Mouse (Mus musculus) gastrocnemius, postnatal 10 days (tissue): ENCODE data around the gene Zfp473. TPM values are rescaled to one million over a fixed set of nuclear protein-coding genes. Genes with fewer than 3 reads are reported as not detected.
"Not testable (repeated sequence)": the region's sequence is repeated elsewhere in the genome, so short reads cannot be mapped to it uniquely, and the experiment has no call there.

Experiments
- DNase-seq: peaks from one replicate; pipeline ENCODE4 v3.0.0; 2021; ENCODE audit warnings: mixed read lengths
- long read RNA-seq, 2 experiments: library from polyadenylated mRNA; stranded (forward); transcript quantifications; one replicate each; pipeline ENCODE4 v2.0.0; 2021
- total RNA-seq, 2 experiments: library from RNA; stranded (reverse); gene quantifications; 2 replicates each; pipeline ENCODE4 v1.2.3; 2021

Gene Zfp473
- under 1 TPM in 1 of 2 experiments, not detected in 1; 0.29 TPM for total RNA-seq
- long read RNA-seq, experiment 1: 0 reads
- long read RNA-seq, experiment 2, partial matches to known transcripts: 0 of 1 reads
- long read RNA-seq, experiment 2, other reads (novel, unspliced or antisense): 0 of 1 reads

GRCm38 (mm10) chr7:44750950-44751349 is at the start of gene Zfp473:
TSS of gene Zfp473 (minus strand) at chr7:44751050.
- not testable (repeated sequence) for DNase-seq

- no peak for DNase-seq
These were observed 41.9 kb upstream of the Zfp473 start for GRCm38 (mm10) chr7:44792781-44793180.

GRCm38 (mm10) chr7:44790066-44790465 is 39.2 kb upstream of the Zfp473 start:
- no peak for DNase-seq

DNA sequence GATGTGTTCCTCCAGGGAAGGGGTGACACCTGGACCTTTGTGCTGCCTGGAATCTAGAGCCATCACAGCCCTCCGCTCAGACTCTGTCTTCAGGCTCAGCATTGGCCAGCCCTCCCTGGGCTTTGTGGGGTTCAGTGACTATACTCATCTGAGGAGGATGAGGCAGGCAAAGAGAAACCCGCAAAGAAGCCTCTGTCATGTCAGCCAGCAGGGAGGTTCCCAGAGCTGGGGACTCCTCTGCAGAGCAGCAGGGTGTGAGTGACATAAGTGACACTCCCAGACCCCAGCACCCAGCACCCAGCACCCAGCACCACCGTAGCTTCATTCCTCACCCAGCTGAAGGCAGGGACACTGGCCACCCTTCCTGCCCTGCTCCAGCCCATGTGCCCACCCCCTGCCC is 38.7 kb upstream of the Zfp473 start:
- no peak for DNase-seq

DNA sequence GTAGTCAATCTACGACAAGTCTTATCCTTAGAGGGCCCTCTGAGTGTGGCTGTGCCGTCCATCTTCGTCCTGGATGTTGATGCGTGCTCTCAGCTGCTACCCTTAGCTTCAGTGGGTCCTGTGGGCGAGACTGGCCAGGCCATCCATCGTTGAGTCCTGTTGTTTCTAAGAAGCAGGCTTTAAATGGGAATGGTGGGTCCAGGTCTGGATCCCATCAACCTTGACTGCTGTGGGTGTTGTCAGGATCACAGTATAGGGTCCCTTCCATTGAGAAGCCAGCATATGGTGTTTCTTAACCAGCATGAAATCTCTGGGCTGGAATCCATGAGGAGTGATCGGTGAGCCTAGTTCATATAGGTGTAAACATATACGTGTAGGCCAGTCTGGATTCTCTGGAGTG is 29.3 kb upstream of the Zfp473 start:
- DNase-seq: no peak

DNA sequence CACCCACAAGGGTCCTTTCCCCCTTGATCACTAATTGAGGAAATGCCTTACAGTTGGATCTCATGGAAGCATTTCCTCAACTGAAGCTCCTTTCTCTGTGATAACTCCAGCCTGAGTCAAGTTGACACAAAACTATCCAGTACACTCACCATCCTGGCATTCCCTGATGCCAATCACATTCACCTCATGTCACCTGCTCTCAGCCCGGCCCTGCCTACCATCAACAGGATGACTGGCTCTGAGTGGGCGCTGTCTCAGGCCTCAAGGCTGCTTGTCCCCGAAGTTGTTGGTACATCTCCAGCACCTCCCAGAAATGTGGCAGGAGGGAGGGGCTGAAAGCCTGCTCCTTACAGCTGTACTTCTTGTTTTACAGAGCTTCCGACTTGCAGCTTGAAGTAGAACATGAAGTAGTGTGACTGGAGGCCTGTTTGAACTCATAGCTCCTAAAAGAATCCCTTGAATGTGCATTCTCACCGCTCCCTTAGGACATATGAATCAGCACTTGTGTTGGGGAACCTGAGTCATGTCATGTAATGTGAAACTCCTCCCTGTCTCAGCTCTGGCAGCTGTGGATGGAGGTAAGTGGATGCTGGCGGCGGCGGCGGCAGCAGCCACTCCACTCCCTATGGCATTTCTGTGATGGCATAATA is 26.1 kb upstream of the Zfp473 start:
- DNase-seq: no peak

DNA sequence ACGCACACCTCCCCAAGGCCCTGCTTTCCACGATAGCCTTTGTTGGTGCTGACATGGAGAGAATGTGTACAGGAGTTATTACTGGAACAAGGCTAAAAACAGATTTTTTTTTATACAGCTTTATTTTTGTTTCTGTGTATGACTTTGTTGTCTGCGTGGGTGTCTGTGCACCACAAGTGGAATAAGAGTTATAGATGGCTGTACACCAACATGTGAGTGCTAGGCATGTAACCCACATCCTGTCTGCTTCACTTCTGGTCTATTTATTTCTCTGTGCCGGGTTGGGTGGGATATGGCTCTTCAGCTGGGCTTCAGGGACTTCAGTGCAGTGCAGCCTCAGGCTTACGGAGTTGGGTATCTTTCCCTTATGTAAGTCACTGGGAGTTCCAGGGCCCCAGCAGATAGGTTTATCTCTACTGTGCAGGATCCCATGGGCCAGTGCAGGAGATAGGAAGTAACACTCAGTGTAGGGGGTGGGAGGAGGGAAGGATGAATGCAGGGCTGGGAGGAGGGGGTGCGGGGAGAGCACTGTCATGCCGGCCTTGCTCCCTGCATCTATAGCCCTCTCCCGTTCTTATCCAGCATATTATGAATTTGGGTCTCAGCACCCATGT is 21.8 kb upstream of the Zfp473 start:
- no peak for DNase-seq

GRCm38 (mm10) chr7:44770046-44770578 is 19.3 kb upstream of the Zfp473 start:
- DNase-seq: peak; percentile 76

DNA sequence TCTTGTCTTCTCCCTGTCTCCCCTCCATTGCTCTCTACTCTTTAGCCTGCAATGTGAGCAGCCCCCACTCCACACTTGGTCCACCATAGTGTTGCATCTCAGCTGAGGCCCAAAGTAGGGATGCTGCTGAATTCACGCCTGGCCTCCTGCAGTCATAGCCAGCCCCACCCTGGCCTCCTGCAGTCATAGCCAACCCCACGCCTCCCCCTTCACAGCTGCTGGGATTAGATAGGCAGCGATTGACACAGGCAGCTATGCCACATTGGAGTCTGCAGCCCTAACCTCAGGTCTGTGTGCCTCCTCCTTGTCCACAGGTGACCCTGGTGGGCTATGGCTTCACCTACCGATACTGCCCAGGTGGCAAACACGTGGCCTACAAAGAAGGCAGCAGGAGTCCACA is 17.3 kb upstream of the Zfp473 start:
- DNase-seq: no peak

DNA sequence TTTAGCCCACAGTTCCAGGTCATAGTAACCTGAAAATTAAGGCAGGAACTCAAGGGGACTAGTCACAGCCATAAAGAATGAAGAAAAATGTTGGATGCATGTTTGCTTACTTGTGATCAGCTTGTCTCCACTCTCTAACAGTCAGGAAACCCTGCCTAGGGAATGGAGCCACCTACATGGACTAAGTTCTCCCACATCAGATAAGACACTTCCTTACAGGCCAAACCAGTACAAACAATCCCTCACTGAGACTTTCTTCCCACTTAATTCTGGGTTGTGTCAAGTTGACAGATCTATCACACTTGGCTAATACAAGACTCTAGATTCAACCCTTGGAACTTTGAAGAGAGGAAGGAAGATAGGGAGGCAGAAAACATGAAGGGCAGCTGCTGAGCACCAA is 9.5 kb upstream of the Zfp473 start:
- DNase-seq: no peak

GRCm38 (mm10) chr7:44757164-44757563 is 6.3 kb upstream of the Zfp473 start:
- DNase-seq: no peak

GRCm38 (mm10) chr7:44748101-44749044 is 2.5 kb downstream of the Zfp473 start, which contains the start of gene Vrk3:
TSS of gene Vrk3 (plus strand) at chr7:44748413.
- peak; percentile 90 for DNase-seq

GRCm38 (mm10) chr7:44747115-44747514 is 3.7 kb downstream of the Zfp473 start:
- no peak for DNase-seq

DNA sequence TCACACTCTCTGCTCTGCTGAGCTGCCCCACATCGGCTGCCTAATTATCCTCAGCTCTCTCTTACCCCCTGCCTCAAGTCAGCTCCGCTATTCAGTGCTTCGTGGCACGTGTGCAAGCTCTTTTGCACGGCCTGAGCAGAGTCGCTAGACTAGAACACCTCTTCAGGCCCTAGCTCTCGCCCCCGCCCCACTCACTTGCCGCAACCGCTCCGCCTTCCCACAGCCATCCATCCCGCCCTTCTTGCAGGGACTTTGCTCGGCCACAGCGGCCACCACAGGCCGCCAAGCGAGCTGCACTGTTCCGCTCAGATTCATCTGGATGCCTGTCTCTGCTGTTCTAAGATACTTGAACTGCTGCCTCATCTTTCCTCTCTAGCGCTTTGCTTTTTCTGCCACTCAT is 5.8 kb downstream of the Zfp473 start:
- peak; percentile 74 for DNase-seq

DNA sequence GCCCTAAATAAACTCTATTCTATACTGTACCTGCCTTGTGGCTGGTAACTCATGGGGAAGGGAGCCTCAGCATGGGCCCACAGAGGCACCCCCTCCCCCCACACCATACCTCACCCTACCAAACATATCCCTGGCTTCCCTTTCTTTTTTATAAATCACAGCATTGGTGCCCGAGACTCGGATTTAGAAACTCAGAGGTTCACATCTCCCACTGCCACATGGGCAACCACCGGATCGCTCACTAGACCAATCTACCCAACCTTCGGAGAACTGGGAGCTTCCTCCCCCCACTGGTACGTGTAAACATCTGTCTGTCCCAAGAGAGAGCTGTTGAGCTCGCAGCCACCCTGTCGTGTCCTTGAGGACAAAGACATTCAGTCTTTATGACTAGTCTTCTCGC is 6.6 kb downstream of the Zfp473 start:
- no peak for DNase-seq

- DNase-seq: no peak
These were observed 9.5 kb downstream of the Zfp473 start for GRCm38 (mm10) chr7:44741361-44741760.

DNA sequence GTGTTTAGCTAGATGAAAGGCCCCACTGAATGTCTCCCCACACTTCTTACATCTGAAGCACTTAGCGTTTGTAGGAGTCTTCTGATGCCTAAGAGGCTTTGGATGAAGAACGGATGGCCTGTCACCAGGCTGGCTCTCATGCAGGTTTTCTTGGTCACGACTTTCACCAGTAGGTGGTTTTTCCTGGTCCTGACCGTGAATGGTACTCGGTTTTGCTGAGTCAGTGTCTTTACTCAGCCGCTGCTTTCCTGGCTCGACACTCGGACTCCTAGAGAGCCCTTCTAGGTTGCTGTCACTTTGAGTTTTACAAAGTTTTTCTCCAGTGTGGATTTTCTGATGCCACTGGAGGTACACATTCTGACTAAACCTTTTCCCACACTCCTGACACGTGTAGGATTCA is 17.1 kb downstream of the Zfp473 start:
- DNase-seq: no peak

GRCm38 (mm10) chr7:44728082-44728975 is 22.5 kb downstream of the Zfp473 start:
- DNase-seq: no peak

GRCm38 (mm10) chr7:44727151-44727550 is 23.7 kb downstream of the Zfp473 start:
- no peak for DNase-seq

GRCm38 (mm10) chr7:44726343-44726742 is 24.5 kb downstream of the Zfp473 start:
- DNase-seq: no peak

DNA sequence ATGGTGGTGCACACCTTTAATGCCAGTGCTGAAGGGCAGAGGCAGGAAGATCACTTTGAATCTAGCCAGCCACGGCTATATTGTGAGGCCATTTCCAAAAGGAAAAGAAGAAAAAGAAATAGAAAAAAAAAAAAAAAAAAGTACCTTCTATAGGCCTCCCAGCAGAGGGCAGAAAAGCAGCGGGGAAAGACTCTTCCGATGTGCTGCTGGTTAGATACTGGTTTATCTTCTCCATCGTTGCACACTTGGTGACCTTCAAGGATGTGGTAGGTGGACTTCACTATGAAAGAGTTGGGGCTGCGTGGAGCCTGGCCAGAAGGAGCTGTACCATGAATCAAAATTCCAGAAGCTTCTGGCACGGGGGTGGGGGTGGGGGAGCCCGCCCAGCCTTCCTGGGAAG is 26.5 kb downstream of the Zfp473 start:
- no peak for DNase-seq
